Mouse (Mus musculus) central nervous system, embryonic 14 days (tissue): ENCODE results near the gene Kif21a. TPM values are rescaled to one million over a fixed set of nuclear protein-coding genes. Genes with fewer than 3 reads are reported as not detected.

Experiments used
- polyA plus RNA-seq: library from polyadenylated mRNA; depleted of rRNA; stranded (reverse); fragments of >200 nt; gene quantifications from 2 replicates; pipeline ENCODE4 v1.2.3, GENCODE M21; 2012; rRNA removed

The Kif21a gene
- polyA plus RNA-seq, result 68.3 and 88.0 TPM in 2 replicates

DNA sequence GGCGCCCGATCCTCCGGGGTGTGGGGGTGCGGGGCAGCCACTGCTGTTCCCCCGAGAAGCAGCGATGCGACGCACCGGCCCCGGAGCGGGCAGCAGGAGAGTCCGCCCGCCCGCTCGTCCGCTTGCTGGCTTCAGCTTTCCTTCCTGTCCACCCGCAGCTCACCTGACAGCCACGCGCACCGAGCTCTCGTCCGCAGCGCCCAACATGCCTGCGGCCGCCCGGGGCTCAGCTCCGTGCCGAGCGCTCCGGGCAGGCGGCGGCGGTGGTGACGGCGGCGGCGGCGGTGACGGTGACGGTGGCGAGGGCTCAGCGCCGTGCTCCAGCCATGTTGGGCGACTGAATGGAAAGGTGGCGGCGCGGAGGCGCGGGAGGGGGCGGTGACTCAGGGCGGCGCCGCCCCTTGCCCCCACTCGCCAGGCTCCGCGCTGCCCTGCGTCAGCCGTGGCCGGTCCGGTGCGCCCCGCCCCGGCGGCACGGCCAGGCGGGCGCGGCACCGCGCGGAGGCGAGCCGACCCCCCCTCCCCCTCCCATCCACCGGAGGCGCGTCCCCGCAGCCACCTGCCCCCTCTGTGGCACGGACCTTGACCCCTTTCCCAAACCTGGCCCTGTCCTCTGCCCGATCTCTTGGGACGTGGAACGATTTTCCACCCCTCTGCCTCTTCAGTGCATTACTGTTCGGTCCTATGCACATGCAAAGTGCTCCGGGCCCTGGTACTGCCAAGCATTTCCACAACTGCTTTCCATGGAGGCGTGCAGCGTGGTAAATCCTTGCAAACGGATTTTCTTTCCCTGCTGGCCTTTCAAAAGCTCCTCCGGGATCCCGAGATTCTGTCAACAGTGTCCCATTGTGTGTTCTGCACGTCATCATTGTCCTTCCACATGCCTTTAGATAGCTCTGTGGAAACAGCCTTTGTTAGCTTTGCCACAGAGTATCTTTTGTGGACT, at the start of gene Kif21a:
TSS of gene Kif21a (minus strand) at position 453 of the 946 bp plus-strand sequence.

Other genes with a start within 250 kb of the Kif21a start
- 5.5 and 10.9 TPM in 2 replicates for gene Abcd2, start 141.9 kb upstream of the Kif21a start, polyA plus RNA-seq
- gene CN725425, start 149.5 kb upstream of the Kif21a start, polyA plus RNA-seq, result not detected in 2 replicates